Mouse (Mus musculus): Measurements from ENCODE around the gene Dhx15. TPM values are rescaled to one million over a fixed set of nuclear protein-coding genes. Genes with fewer than 3 reads are reported as not detected.

Gene Dhx15
- total and polyA plus RNA-seq, 2 experiments = 16.4 to 65.7 TPM

DNA sequence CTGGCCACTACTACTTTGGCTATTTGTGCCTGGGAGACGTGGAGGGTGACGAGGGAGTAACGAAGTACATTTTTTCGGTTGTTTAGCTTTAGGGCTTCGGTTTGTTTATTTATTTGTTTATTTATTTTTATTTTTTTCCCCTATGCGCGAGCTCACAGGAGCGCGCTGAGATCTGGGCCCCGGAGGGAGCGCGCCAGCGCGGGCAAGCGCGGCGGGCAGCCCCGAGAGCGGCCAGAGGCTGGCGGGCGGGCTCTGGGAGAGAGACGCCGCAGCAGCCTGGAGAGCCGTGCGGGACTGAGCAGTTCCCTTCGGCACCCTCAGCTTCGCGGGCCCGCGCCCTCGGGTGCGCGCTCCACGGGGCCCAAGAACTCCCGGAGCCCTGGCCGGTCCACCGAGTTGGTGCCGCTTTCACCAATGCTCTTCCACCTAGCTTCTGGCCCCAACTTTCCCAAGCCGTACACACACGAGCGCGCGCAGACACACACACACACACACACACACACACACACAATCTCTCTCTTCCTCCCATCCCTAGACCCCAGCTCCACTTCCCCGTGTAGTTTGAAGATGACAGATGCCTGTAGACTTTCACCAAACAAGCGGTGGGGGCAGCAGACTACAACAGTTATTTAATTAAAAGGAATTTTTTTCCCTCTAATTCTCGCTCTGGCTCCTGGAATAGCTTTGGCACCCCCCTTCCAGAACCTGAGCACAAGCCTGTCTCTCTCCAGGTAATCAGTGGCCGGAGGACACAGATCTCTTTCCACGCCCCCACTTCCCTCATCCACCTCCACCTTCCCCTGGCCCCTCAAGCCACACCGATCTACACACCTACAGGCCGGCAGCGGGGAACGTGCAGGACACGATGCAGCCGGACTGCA is 76.2 kb downstream of the Dhx15 start:
- Histone ChIP-seq H3K4me3 (ENCODE audit: insufficient read depth, low read depth, low read length) (no peak overlapping the region; the same call in 1 of the 2 replicates), H3K27me3 (ENCODE audit: control insufficient read depth, insufficient read depth, low read length) (peaks cover 27% of the 10 kb centered on the region), H3K4me1 (ENCODE audit: control insufficient read depth, insufficient read depth, low read length) (no peaks in the 10 kb centered on the region; the same call in 1 of the 2 replicates), H3K36me3 (ENCODE audit: control insufficient read depth, insufficient read depth, low read length) (no peaks in the 10 kb centered on the region), H3K9ac (ENCODE audit: low read depth, low read length) (no peak overlapping the region), H3K79me2 (ENCODE audit: control insufficient read depth, insufficient read depth, low read length) (no peaks in the 10 kb centered on the region), H3K27ac (replicated peaks; ENCODE audit: insufficient read depth, low read depth, low read length) (no peak overlapping the region)
- 2% methylated on average over 53 of the region's 54 CpGs for WGBS
- no peak for TF ChIP-seq CTCF (IDR thresholded peaks at IDR 0.05; ENCODE audit: low read depth, low read length)
- DNase-seq (ENCODE audit: extremely low read depth, low read depth, low spot score) = no peak

- Histone ChIP-seq H3K4me1 (ENCODE audit: control insufficient read depth, insufficient read depth, low read length) (no peaks in the 10 kb centered on the region; the same call in 1 of the 2 replicates), H3K27me3 (ENCODE audit: control insufficient read depth, insufficient read depth, low read length) (peaks cover 27% of the 10 kb centered on the region), H3K79me2 (ENCODE audit: control insufficient read depth, insufficient read depth, low read length) (no peaks in the 10 kb centered on the region), H3K36me3 (ENCODE audit: control insufficient read depth, insufficient read depth, low read length) (no peaks in the 10 kb centered on the region), H3K27ac (replicated peaks; ENCODE audit: insufficient read depth, low read depth, low read length) (no peak overlapping the region), H3K9ac (ENCODE audit: low read depth, low read length) (no peak overlapping the region), H3K4me3 (ENCODE audit: insufficient read depth, low read depth, low read length) (no peak overlapping the region)
- WGBS = 2% methylated on average over 73 of the region's 73 CpGs
- DNase-seq (ENCODE audit: extremely low read depth, low read depth, low spot score) = no peak
- TF ChIP-seq POLR2A (IDR thresholded peaks at IDR 0.05; ENCODE audit: extremely low read depth, insufficient read depth, low read length) (no peak), CTCF (IDR thresholded peaks at IDR 0.05; ENCODE audit: low read depth, low read length) (no peak)
Measured at GRCm38 (mm10) chr5:52112953-52113841, 77.1 kb downstream of the Dhx15 start.

DNA sequence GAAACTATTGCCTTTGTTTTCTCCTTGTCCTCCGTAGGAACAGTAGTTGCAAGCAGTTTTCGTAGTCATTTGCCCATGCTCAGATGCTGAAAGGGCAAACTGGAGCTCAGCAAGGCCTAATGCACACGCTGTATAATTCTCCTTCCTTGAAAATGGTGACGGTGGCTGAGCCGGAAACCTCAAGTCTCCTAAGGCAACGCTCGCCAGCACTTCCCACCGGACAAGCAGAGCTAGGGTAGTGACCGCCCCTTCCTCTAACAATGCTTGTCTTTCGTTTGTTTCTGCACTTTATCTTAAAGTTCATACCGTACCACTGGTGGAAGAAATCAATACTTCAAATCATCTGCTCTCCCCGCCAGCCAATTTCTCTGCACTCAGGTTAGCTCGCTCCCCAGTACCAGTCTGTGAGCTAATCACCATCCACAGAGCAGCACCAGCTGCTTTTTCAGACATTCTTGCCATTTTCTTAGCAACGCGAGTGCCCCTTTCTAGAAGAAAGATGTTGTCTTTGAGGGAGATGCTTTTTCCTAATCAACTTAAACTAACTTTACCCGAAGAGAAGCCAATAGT is 78.0 kb downstream of the Dhx15 start:
- 15% methylated on average over 16 of the region's 16 CpGs for whole genome bisulfite sequencing
- Histone ChIP-seq H3K4me1 (ENCODE audit: control insufficient read depth, insufficient read depth, low read length) (no peaks in the 10 kb centered on the region; the same call in 1 of the 2 replicates), H3K36me3 (ENCODE audit: control insufficient read depth, insufficient read depth, low read length) (no peaks in the 10 kb centered on the region), H3K4me3 (ENCODE audit: insufficient read depth, low read depth, low read length) (no peak overlapping the region), H3K27me3 (ENCODE audit: control insufficient read depth, insufficient read depth, low read length) (peaks cover 27% of the 10 kb centered on the region), H3K9ac (ENCODE audit: low read depth, low read length) (no peak overlapping the region), H3K79me2 (ENCODE audit: control insufficient read depth, insufficient read depth, low read length) (no peaks in the 10 kb centered on the region), H3K27ac (replicated peaks; ENCODE audit: insufficient read depth, low read depth, low read length) (no peak overlapping the region)
- no peak for DNase-seq (ENCODE audit: extremely low read depth, low read depth, low spot score)
- TF ChIP-seq CTCF (IDR thresholded peaks at IDR 0.05; ENCODE audit: low read depth, low read length) (no peak), POLR2A (IDR thresholded peaks at IDR 0.05; ENCODE audit: extremely low read depth, insufficient read depth, low read length) (no peak)

DNA sequence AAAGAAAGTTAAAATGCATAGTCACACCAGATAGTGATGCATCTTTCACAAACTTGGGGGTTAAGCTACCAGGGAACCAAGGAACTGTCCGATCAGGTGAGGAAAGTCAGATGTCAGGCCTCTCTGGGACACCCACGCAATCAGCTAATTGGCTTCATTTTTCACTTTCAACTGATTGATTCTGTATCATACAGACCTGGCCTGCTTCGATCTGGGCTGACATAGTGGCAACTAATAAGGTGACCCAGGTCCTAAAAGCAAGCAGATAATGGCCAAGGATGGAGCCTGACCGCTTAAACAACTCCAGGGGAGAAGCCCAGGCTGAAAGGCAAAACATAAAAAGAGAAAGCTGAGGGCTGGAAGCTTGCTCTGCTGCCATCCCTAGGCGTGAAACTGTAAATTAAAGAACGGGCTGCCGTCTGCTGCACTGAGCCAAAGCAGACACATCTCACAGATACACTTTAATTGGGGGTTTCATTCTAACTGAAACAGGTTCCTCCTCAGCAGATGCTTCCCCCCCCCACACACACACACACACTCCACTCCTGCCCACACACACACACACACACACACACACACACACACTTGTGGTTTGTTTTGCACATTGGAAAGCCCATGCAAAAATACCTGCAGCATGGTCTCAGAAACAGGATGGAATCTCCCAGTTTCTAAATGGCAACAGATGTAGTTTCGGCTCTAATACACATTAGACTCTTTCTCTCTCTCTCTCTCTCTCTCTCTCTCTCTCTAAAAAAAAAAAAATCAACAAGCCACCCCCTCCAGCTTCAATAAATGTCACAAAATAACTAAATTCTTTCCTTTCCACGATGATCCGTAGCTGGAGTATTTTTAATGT is 79.3 kb downstream of the Dhx15 start:
- no peaks in the 10 kb centered on the region for H3K36me3 ChIP-seq (ENCODE audit: control insufficient read depth, insufficient read depth, low read length)
- no peak overlapping the region for H3K4me3 ChIP-seq (ENCODE audit: insufficient read depth, low read depth, low read length)
- no peak overlapping the region for H3K9ac ChIP-seq (ENCODE audit: low read depth, low read length)
- peaks cover 25% of the 10 kb centered on the region for H3K27me3 ChIP-seq (ENCODE audit: control insufficient read depth, insufficient read depth, low read length)
- TF ChIP-seq CTCF (IDR thresholded peaks at IDR 0.05; ENCODE audit: low read depth, low read length) (no peak), POLR2A (IDR thresholded peaks at IDR 0.05; ENCODE audit: extremely low read depth, insufficient read depth, low read length) (no peak)
- H3K79me2 ChIP-seq (ENCODE audit: control insufficient read depth, insufficient read depth, low read length) = no peaks in the 10 kb centered on the region
- H3K27ac ChIP-seq (replicated peaks; ENCODE audit: insufficient read depth, low read depth, low read length) = no peak overlapping the region
- no peak for DNase-seq (ENCODE audit: extremely low read depth, low read depth, low spot score)
- WGBS = 69% methylated on average over 10 of the region's 10 CpGs
- no peaks in the 10 kb centered on the region; the same call in 1 of the 2 replicates for H3K4me1 ChIP-seq (ENCODE audit: control insufficient read depth, insufficient read depth, low read length)

Other genes with a start within 250 kb of the Dhx15 start
- gene Sod3, start 173.3 kb upstream of the Dhx15 start, total RNA-seq (2014; rRNA removed) = 7.1 and 12.7 TPM in 2 replicates
- 35.5 and 43.0 TPM in 2 replicates for gene Sod3, start 173.3 kb upstream of the Dhx15 start, polyA plus RNA-seq (2012; rRNA removed)